Mouse (Mus musculus): ENCODE measurements around the gene Cfap44. TPM values are rescaled to one million over a fixed set of nuclear protein-coding genes. Genes with fewer than 3 reads are reported as not detected.
A peak's percentile ranks its signal among the peaks of the same experiment; 100 is the strongest.

Cfap44 gene
- total RNA-seq (2017), result not detected in 2 replicates

DNA sequence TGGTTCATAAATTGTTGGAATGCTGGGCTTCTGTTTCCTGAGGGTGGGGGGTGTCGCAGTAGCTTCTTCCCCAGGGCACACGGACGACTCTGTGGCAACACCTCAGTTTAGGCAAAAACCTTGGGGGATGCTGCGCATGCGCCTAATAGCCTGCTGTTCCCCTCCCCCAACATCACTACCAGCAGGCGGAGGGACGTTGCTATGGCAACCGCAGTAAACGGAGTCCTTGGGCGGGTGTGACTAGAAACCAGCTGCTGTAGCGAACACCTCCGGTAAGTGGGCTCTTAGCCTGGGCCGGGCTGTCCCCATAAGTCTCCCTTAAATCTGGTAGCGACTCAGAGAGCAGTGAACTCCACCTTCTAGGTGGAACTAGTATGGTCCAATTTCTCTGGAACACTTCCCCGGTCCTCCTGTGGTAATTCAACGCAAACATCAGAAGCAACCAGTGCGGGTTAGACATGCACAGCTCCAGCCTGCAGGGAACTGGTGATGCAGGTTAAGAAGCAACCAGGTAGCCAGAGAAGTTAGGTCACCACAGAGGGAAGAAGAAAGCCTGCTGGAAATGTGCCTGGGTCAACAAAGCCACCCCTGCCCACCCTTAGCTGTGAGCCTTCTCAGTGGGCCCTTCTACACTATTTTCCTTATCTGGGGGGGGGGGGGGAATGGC lies at the start of gene Cfap44:
TSS of gene Cfap44 (plus strand) at position 220 of the 667 bp plus-strand sequence.
- ATAC-seq (ENCODE audit: extremely low read depth, insufficient number of reproducible peaks, low FRiP score, poor library complexity, severe bottlenecking), result 0 out of 2 replicates have a peak, but pooled peaks have one; percentile 23

DNA sequence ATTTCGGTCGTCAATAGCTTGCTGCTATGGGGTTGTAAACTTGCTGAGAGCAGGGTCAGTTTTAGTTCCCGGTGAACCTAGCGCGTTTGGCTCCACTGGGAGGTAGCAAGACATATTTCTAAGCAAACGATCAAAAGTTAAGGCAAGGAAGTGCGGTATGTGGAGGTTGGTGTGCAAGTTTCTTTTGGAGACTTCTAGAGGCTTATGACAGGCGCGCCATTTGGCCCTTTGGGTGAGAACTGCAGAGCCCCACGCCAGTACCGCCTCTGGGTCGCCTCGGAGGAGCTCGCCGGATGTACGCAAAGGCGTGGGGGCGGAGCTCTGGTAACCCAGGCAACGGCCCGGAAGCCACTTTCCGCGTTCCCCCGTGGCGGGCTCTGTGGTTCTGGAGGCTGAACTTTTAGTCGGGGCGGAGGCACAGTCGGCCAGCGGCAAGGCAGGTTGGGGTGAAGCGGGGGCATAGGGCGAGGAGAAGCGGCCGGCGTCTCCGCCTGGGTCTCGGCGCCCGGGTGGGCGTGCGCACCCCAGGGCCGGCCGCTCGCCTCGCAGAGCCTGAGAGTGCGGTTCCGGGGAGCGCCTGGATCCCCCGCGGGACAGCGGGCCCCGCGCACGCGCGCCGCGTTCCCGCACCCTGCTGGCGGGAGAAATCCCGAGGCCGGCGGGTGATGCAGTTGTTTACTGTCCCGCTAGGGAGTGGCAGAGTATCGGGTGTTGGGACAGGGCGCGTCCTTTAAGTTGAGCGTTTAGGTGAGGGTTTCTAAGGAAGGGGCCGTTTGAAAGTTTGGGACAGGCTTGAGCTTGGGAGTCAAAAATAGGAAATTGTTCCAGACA lies 47.3 kb upstream of the Cfap44 start, which contains the start of gene Spice1:
TSS of gene Spice1 (plus strand) at position 51 of the 831 bp plus-strand sequence.
- ATAC-seq (ENCODE audit: extremely low read depth, insufficient number of reproducible peaks, low FRiP score, poor library complexity, severe bottlenecking), result peak; percentile 95

DNA sequence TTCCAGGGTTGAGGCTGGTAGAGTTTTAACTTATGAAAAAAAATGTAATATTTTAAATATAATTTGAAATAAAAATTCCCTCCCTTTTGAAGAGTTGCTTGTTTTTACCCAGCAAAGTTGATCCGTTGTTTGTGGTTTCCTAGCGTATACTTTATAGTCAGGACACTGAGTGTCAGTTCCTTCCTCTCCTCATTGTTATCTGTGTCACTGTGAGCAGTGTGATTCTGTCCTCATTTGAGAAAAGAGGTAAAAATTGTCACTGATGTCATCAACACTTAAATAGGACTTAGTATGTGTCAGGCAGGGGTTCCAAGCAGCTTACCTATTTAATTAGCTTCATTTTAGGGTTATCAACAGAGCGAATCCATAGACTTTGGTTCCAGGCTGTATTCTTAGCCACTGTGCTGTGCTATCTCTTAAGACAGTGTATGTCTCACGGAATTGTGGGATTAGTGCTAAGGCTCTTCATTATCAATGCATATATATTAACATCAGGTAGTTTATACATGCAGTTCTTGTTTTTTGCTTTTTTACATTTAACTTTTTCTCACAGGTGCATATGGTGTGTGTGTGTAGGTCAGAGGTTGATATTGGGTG lies 44.7 kb upstream of the Cfap44 start:
- ATAC-seq (ENCODE audit: extremely low read depth, insufficient number of reproducible peaks, low FRiP score, poor library complexity, severe bottlenecking), result no peak

DNA sequence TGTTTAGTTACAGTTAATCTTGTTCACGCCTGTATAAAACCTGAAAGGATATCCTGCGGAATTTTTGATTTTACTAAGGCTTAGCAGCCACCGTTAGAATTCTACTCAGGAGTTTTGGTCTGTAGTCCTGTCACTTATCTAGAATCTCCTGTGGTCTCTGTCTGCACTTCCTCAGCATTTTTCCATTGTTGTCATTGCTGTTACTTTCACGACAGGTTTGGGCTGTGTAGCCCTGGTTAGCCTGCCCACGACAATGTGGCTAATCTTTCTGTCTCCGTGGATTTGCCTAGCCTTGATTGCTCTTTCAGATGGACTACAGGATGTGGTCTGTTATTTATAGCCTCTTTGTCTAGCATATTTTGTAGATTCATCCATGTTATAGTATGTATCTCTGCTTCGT lies 38.3 kb upstream of the Cfap44 start:
- ATAC-seq (ENCODE audit: extremely low read depth, insufficient number of reproducible peaks, low FRiP score, poor library complexity, severe bottlenecking), result no peak

DNA sequence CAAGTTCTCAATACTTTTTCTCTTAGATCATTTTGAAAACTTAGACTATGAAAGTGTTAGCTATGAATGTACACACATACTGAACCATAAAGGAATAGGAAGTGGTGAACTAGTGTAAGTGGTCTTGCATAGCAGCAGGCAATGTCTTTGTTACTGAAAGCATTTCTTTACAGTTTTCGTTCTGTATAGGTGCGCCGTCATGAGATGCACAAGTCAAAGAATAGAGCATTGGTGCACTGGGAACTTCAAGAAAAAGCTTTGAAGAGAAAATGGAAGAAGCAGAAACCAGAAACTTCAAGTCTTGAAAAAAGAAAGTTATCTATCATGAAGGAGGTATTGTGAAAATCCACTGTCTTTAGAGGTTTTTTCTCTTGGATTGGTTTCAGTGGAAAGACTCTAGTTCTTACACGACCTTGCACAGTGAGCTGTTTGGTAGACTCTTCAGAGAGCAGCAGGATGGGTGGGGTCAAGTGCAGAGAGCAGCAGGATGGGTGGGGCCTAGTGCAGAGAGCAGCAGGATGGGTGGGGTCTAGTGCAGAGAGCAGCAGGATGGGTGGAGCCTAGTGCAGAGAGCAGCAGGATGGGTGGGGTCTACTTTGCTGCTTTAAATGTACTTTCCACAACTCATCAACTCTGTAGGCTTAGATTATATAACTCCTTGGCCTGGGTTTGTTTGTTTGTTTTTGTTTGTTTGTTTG lies 36.9 kb upstream of the Cfap44 start:
- ATAC-seq (ENCODE audit: extremely low read depth, insufficient number of reproducible peaks, low FRiP score, poor library complexity, severe bottlenecking), result peak; percentile 99

DNA sequence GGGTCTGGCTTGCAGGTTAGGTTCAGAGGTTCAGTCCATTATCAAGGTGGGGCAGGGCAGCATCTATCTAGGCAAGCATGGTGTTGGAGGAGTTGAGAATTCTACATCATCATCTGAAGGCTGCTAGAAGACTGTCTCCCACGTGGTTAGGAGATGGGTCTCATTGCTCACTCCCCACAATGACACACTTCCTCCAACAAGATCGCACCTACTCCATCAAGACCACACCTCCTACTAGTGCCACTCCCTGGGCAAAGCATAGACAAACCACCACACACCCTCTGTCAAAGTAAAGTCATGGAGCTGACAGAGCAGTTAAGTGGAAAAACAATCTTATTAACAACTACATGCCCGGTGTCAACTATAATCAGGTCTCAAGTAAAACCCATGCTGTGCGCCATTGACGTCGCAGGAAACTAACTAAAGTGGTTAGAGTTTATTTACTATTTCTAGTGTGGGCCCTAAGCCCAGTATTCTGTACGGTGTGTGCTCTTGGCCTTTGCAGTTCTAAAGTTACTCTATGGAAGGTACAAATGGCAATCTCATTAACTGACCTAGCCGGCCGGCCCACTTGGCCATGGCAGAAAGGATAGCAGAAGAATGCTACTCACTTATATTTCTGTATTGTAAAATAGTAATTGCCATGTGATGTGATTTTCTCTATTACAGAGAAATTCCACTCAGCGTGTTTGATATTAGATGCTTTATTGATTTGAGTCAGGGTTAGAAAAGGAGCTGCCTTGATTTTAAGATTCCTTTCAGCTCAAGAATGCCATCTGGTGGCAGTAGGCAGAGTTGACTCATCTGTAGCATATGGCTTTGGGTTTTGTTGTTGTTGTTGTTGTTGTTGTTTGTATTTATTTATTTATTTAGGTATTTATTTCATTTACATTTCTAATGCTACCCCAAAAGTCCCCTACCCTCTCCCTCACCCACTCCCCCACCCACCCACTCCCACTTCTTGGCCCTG lies 32.4 kb upstream of the Cfap44 start:
- peak; percentile 35; the same call in 1 of the 2 replicates for ATAC-seq (ENCODE audit: extremely low read depth, insufficient number of reproducible peaks, low FRiP score, poor library complexity, severe bottlenecking)

DNA sequence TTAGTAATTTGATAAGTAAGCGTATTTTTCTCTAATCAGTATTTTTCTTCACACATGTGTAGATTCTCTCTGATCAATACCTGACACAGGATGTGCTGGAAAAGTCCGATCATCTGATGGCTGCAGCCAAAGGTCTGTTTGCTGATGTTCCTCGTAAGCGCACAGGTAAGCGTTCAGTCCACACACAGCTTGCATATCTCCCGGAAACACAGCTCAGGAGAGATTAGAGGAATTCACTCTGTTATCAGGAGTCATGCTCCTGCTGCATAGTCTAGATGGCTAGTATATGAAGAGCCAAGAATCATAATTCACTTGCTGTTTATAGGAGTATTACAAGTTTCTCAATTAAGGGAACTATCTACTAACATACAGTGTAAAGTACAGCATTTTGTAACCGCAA lies 29.1 kb upstream of the Cfap44 start:
- ATAC-seq (ENCODE audit: extremely low read depth, insufficient number of reproducible peaks, low FRiP score, poor library complexity, severe bottlenecking), result no peak

DNA sequence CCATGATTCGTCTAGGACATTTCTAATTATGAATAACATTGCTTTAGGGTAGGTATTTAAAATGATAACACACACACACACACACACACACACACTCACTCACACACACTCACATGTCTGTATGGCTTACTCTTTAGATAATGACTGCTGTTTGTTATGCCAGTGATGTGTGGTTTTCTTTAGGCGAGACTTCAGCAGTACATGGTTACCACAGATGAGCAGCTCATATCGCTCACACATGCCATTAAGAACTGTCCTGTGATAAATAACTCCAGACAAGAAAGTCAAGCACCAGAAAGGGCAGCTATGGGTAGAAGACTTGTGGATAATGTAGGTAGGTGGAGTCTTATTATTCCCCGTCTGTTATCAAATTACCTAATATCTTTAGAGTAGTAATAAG lies 19.1 kb upstream of the Cfap44 start:
- no peak for ATAC-seq (ENCODE audit: extremely low read depth, insufficient number of reproducible peaks, low FRiP score, poor library complexity, severe bottlenecking)

DNA sequence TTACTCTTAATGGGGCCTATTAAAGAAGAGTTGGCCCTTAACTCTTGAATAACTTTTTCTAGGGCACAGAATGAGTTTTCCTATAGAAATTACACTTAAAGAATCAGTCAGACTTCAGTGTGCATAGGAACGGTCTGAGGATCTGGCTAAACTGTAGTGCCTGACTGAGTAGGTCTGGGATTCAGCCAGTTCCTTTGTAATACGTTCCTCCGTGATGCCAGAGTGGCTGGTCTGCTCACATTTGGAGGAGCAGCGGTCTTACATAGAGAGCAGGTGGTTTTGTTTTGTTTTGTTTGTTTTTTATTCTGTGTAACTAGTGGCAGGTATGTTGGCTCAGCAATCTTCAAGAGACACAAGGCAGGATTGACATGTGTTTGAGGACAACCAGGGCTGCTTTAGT lies 14.6 kb upstream of the Cfap44 start:
- ATAC-seq (ENCODE audit: extremely low read depth, insufficient number of reproducible peaks, low FRiP score, poor library complexity, severe bottlenecking), result no peak

DNA sequence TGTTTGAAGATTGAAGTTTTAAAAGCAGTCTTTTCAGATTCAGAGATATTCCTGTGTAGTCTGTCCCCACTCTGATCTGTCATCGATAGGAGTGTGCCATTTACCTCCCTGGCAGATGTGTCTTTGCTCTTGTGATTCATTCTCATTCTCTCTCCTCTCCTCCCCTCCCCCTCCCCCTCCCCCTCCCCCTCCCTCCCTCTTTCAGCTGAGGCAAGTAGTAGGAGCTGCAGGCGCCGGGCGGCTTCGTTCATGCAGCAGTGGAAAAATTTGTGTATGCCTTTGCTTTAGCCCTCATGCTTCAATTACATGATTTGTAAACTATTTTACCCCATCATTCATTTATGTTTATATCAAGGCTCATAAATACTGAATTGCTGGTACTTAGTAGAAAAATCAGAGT lies 13.0 kb upstream of the Cfap44 start:
- ATAC-seq (ENCODE audit: extremely low read depth, insufficient number of reproducible peaks, low FRiP score, poor library complexity, severe bottlenecking), result no peak

DNA sequence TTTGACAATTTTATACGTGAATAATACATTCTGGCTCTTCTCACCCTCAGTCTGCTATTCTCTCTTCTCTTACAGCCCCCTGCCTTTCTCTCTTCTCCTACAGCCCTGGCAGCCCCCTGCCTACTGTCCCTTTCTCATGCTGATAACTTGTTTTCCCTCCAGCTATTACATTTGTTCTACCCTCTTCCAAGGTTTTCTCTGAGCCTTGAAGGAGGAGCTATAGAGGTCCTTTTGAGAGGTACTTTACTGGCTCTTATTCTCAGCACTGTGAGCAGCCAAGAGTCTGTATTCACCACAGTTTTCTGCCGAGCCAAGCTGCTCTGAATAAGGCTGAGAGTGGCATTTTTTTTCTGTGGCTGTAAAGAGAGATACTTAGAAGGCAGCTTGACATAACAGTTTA lies 11.0 kb upstream of the Cfap44 start:
- ATAC-seq (ENCODE audit: extremely low read depth, insufficient number of reproducible peaks, low FRiP score, poor library complexity, severe bottlenecking), result no peak

DNA sequence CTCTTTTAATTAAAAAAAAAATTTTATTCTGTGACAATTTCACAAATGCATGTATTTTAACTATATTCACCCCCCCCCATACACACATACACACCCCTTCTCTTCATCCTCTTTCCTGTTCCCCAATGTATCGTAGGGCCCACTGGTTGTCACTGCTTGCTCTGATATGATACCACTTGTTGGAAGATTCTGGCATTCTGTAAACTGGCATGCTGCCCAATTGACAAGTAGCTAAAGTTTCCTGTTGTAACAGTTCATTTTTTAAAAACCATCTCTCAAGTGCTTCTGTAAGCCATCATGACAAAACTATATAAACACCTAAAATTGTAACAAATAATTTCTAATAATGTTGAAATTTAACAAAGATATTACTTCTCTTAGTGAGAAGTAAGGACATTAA lies 10.3 kb upstream of the Cfap44 start:
- ATAC-seq (ENCODE audit: extremely low read depth, insufficient number of reproducible peaks, low FRiP score, poor library complexity, severe bottlenecking), result no peak

DNA sequence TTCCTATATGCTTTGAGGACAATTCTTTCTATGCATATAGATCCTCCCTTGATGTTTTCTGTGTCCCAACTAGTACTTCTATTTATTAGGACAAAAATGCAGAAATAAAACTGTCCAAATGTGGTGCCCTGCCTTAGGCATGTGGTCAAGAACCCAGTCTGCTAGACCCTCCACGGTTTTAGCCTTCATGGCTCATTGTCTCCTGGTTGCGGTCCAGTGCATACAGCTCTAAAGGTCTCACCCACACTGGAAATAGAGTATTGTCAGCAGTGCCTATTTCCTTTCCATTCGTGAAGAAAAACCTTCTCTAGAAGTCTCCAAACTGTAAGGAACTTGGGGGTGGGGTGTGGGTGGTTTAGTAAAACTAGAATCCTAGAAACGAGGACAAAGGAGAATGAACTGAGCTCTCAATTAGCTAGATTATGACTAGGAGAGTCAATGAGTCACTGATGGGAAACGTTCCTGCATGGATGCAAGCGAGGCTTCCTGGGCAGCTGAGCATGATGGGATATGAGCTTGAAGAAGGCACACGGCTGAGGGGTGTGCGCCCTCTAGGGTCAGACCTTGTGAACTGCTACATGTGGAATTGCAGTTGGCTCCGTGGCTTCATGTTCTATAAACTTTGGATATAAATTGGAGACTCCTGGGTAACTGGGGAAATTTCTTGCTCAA lies 2.6 kb upstream of the Cfap44 start:
- peak; percentile 33; the same call in 1 of the 2 replicates for ATAC-seq (ENCODE audit: extremely low read depth, insufficient number of reproducible peaks, low FRiP score, poor library complexity, severe bottlenecking)

DNA sequence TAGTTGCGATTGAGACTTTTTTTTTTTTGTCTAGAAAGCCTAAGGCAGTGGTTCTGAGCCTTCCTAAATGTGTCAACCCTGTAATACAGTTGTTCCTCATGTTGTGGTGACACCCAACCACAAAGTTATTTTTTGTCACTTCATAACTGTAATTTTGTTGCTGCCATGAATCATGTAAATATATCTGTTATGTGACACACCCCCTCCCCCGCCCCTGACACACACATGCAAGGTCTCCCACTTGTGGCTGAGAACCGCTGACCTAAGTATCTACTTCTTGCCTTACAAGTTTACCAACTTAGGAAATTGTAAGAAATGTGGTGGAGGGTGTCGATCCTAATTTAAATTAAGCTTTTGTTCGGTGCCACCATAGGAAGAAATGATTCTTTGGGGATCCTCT lies 10.3 kb downstream of the Cfap44 start:
- ATAC-seq (ENCODE audit: extremely low read depth, insufficient number of reproducible peaks, low FRiP score, poor library complexity, severe bottlenecking), result no peak

DNA sequence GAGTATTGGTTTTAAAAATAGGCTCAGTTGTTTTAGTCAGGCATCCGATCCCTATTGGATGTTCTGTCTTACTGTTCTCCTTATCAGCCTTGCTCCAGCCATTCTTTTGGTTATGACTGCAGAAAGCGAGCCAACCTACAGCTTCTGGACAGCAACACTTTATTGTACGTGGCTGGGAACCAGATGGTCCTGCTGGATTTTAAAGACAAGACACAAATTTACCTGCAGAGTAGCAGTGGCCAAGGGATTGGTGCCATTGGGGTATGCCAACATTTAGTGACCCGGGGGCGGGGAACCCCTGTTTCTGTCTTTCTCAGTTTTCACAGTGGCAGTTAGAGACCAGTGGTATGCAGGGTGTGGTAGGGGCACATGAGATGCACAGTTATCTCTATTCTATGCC lies 12.6 kb downstream of the Cfap44 start:
- no peak for ATAC-seq (ENCODE audit: extremely low read depth, insufficient number of reproducible peaks, low FRiP score, poor library complexity, severe bottlenecking)

DNA sequence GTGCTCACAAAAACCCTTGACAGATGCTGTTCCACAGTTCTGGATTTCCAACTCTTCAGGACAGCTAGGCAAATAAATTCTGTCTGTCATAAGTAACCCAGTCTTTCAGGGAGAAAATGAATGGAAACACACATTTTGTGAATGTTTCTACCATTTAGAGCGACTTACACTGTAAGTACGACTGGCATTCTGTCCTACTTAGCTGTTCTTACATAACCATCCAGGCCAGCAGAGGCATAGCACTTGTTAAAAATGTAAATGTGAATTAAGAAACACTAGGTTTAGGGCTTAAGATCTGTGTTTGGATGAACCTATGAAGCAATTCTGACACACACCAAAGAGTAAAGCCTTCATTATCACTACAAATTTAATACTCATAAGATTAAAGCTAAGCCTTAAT lies 13.7 kb downstream of the Cfap44 start:
- no peak for ATAC-seq (ENCODE audit: extremely low read depth, insufficient number of reproducible peaks, low FRiP score, poor library complexity, severe bottlenecking)

DNA sequence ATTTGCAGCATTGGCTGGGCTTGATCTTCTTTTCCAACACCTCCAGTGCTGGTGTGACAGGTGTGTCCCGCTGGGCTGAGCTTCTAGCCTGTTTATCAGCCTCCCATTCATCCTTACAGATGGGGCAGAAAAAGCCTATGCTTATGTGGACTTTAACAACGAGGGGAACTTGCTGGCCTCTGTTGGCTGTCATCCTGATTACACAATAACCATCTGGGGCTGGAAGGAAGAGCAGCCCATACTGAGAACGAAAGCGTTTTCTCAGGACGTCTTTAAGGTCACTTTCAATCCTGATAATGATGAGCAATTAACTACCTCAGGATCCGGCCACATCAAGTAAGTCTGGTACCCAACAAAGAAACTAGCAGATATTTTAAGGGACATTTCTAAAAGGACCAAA lies 15.6 kb downstream of the Cfap44 start:
- ATAC-seq (ENCODE audit: extremely low read depth, insufficient number of reproducible peaks, low FRiP score, poor library complexity, severe bottlenecking), result no peak

DNA sequence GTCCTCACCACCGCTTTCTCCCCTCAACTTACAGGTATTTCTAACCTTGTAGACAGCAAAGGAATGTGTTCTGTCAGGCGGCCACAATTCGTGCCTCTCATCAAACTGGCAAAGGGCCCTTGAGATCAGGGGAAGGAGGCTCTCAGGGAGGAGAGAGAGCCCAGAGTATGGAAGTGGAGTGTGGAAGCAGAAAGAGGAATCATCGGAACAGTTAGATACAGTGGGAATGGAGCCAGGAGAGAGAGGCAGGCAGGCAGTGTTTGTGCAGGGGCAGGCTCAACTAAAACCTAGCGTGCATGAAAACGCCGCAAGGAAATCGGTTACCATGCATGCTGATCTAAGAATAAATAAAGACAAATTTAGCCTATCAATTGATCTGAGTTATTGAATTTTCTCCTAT lies 23.0 kb downstream of the Cfap44 start:
- ATAC-seq (ENCODE audit: extremely low read depth, insufficient number of reproducible peaks, low FRiP score, poor library complexity, severe bottlenecking), result no peak

All from neutrophil, adult 5-6 weeks (primary cell).